Mouse (Mus musculus) liver, embryonic 11.5 days (tissue): ENCODE measurements around the gene Morc1. TPM values are rescaled to one million over a fixed set of nuclear protein-coding genes. Genes with fewer than 3 reads are reported as not detected.

ENCODE experiments used
- ATAC-seq: fragments of 200-750 bp; cut with Nextera tagmentation; replicated peaks from 2 replicates; pipeline ENCODE4 v1.8.0; 2017; ENCODE audit warnings: moderate number of reproducible peaks, mild to moderate bottlenecking, moderate TSS enrichment, moderate library complexity; ENCODE audit not compliant: low FRiP score
- DNase-seq: peaks from one replicate; pipeline ENCODE4 v3.0.0-alpha.2; 2017; ENCODE audit warnings: low spot score
- H3K27ac ChIP-seq: fragments of 300-500 bp; sonication (generic); 2 replicates; pipeline ENCODE4 v1.5.1; 2014; ENCODE audit warnings: mild to moderate bottlenecking, low read depth, low read length, control low read depth
- H3K27me3 ChIP-seq: fragments of 300-500 bp; sonication (generic); replicated peaks from 2 replicates; pipeline ENCODE4 v1.6.1; 2014; ENCODE audit warnings: low read length, mixed read lengths; ENCODE audit not compliant: control insufficient read depth, insufficient read depth
- H3K36me3 ChIP-seq: fragments of 300-500 bp; sonication (generic); 2 replicates; pipeline ENCODE4 v1.6.1; 2014; ENCODE audit warnings: mild to moderate bottlenecking, low read length, moderate library complexity, mixed read lengths; ENCODE audit not compliant: control insufficient read depth, insufficient read depth
- H3K4me1 ChIP-seq: fragments of 300-500 bp; sonication (generic); replicated peaks from 2 replicates; pipeline ENCODE4 v1.6.1; 2014; ENCODE audit warnings: low read length, mixed read lengths; ENCODE audit not compliant: control insufficient read depth, insufficient read depth
- H3K4me2 ChIP-seq: fragments of 300-500 bp; sonication (generic); 2 replicates; pipeline ENCODE4 v1.6.1; 2014; ENCODE audit warnings: mild to moderate bottlenecking, control low read depth, moderate library complexity
- H3K4me3 ChIP-seq: fragments of 300-500 bp; sonication (generic); 2 replicates; pipeline ENCODE4 v1.5.1; 2014; ENCODE audit warnings: low read depth, low read length, control low read depth
- H3K9ac ChIP-seq: fragments of 300-500 bp; sonication (generic); 2 replicates; pipeline ENCODE4 v1.6.1; 2014; ENCODE audit warnings: low read depth, low read length, control low read depth
- H3K9me3 ChIP-seq: fragments of 300-500 bp; sonication (generic); 2 replicates; pipeline ENCODE4 v1.6.1; 2016; ENCODE audit warnings: low read length, inconsistent platforms, mixed read lengths; ENCODE audit not compliant: control insufficient read depth
- WGBS: fragments of 180-500 bp; shearing (Covaris S2); extraction: QIAGEN DNeasy Blood & Tissue Kit; methylation state at CpG from one replicate; pipeline ENCODE4 v1.1.7; 2014; 5-methylcytosine and 5-hydroxymethylcytosine counted together
- polyA plus RNA-seq: library from polyadenylated mRNA; unstranded; fragments of >200 nt; fragmentation: Nextera tagmentation; extraction: Ambion mirVana; gene quantifications from 2 replicates; pipeline ENCODE4 v1.2.1, GENCODE M21; 2014

Gene Morc1
- polyA plus RNA-seq, 1 experiment from 2014 or later, result 0.25 TPM

DNA sequence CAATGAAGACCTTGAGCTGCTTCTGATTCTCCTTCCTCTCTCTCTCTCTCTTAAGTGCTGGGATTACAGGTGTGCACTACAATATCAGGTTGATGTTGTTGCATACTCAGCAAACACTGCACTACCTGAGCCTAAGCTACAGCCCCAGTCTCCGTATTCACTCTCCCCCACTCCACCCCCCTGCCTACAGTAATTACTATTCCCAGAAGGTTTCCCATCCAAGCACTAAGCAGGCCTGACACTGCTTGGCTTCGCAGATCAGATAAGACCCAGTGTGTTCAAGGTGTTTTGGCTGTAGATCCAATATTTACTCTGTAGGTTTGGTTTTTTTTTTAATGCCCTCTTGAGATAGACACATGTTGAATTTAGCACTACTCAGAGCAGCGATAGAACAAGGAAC, 20.9 kb upstream of the Morc1 start:
- DNase-seq (no peak), ATAC-seq (no peak)
- Histone ChIP-seq H3K4me3 (no peak overlapping the region), H3K27ac (no peak overlapping the region), H3K4me1 (no peaks in the 10 kb centered on the region), H3K36me3 (no peaks in the 10 kb centered on the region), H3K27me3 (no peaks in the 10 kb centered on the region), H3K9me3 (no peaks in the 10 kb centered on the region), H3K4me2 (no peak overlapping the region), H3K9ac (no peak overlapping the region)
- 58% methylated on average over 3 of the region's 3 CpGs for WGBS

GRCm38 (mm10) chr16:48412246-48412645, 18.8 kb upstream of the Morc1 start, which contains the start of gene Gm5485:
Gene Gm5485, minus strand, starts transcription at chr16:48412416.
- no peak within 1 kb of the TSS for H3K4me2 ChIP-seq
- H3K36me3 ChIP-seq, result no peaks in the 10 kb centered on the region
- H3K9me3 ChIP-seq, result no peaks in the 10 kb centered on the region
- H3K4me3 ChIP-seq, result no peak within 1 kb of the TSS
- H3K9ac ChIP-seq, result no peak within 1 kb of the TSS
- H3K27ac ChIP-seq, result no peak within 1 kb of the TSS
- DNase-seq, result no peak
- ATAC-seq, result no peak
- no peaks in the 10 kb centered on the region for H3K27me3 ChIP-seq
- WGBS, result 68% methylated on average over 1 of the region's 1 CpGs
- H3K4me1 ChIP-seq, result no peaks in the 10 kb centered on the region

- Histone ChIP-seq H3K9ac (no peak overlapping the region), H3K9me3 (no peaks in the 10 kb centered on the region), H3K27ac (no peak overlapping the region), H3K27me3 (no peaks in the 10 kb centered on the region), H3K4me3 (no peak overlapping the region), H3K4me2 (no peak overlapping the region), H3K4me1 (no peaks in the 10 kb centered on the region), H3K36me3 (no peaks in the 10 kb centered on the region)
- no peak for DNase-seq
- no peak for ATAC-seq
- 76% methylated on average over 3 of the region's 3 CpGs for WGBS
Measured at GRCm38 (mm10) chr16:48418557-48418956, 12.5 kb upstream of the Morc1 start.

DNA sequence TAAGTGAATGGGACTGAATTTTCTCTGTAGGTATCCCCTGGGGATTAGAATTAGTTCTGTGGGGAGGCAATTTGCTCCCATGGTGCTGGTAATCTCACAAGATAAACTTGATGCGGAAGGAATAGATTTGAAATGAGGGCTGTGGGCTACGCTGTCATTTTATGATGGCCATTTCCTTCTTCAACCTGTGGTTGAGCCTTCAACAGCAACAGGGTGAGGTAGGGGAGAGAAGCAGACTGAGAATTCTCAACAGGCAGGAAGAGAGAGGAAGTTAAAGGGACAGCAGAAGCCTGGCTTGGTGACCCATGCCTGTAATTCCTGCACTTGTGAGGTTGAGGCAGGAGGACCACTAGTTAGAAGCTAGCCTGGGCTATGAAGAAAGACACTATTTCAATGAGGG, 12.0 kb upstream of the Morc1 start:
- H3K9me3 ChIP-seq, result no peaks in the 10 kb centered on the region
- no peak overlapping the region for H3K4me2 ChIP-seq
- WGBS, result 48% methylated on average over 2 of the region's 2 CpGs

DNA sequence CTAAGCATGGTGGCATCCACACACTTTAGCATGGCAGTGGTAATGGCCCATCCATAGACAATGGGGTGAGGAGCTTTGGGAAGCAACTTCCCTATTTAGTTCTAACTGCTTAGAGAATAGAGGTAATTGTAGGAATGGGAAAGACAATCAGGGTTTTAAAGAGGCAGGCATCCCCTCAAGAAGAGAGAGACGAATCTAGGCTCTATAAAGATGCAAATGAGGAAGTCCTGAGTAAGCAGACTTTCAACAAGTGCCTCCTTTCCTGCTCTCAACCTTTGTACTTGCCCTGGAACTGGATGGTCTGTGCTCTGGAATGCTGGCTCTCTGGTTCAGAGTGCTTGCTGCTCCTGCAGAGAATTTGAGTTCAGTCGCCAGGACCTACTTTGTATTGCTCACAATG, 8.5 kb upstream of the Morc1 start:
- 45% methylated on average over 2 of the region's 2 CpGs for WGBS
- Histone ChIP-seq H3K9ac (no peak overlapping the region), H3K4me1 (no peaks in the 10 kb centered on the region), H3K9me3 (no peaks in the 10 kb centered on the region), H3K27ac (no peak overlapping the region), H3K4me2 (no peak overlapping the region), H3K4me3 (no peak overlapping the region), H3K36me3 (no peaks in the 10 kb centered on the region), H3K27me3 (no peaks in the 10 kb centered on the region)
- DNase-seq (no peak), ATAC-seq (no peak)

More for the DNA sequence above, 12.0 kb upstream of the Morc1 start:
- ATAC-seq (no peak), DNase-seq (no peak)
- H3K4me3 ChIP-seq, result no peak overlapping the region
- no peaks in the 10 kb centered on the region for H3K27me3 ChIP-seq
- no peak overlapping the region for H3K27ac ChIP-seq
- no peak overlapping the region for H3K9ac ChIP-seq
- no peaks in the 10 kb centered on the region for H3K36me3 ChIP-seq
- H3K4me1 ChIP-seq, result no peaks in the 10 kb centered on the region

DNA sequence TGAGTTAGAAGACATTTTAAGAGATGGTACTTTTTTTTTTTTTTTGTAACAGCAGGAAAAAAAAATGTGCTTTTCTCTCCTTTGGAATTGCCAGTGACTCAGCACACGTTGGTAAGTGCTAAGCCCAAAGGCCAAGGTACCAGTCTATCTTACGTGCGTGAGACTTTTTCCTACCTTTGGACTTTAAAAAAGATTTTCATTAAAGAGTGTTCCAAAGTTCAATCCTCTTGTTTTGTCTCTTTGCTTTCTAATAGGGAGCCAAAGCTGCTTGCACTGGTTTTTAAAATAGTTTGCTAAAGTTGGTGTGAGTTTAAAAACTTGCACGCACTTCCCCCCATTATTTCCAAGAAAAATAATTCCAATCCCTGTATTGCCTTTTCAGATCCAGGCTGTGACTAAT, 7.0 kb upstream of the Morc1 start:
- no peak overlapping the region for H3K4me3 ChIP-seq
- WGBS, result 88% methylated on average over 4 of the region's 4 CpGs

DNA sequence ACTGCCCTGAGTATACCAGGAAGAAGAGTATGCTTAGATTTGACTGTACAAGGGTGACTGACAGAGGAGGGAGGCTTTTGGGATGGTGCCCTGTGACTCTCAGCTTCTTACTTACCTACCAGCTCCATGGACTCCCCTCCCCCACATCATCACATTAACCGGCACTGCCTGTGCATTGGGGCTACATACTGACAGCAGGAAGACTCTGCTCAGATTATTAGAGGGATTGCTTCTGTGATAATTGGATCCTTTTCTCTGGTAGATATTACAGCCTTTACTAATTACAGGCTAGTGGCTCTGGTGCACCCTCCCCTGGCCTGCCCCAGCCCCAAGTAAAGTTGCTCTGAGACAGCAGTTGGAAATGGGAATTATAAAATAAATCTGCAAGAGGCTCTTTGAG, 1.6 kb upstream of the Morc1 start:
- Histone ChIP-seq H3K4me1 (no peaks in the 10 kb centered on the region), H3K9ac (no peak overlapping the region), H3K27ac (no peak overlapping the region), H3K27me3 (no peaks in the 10 kb centered on the region), H3K4me2 (no peak overlapping the region), H3K4me3 (no peak overlapping the region), H3K9me3 (no peaks in the 10 kb centered on the region), H3K36me3 (no peaks in the 10 kb centered on the region)
- WGBS, result 53% methylated on average over 1 of the region's 1 CpGs
- ATAC-seq (no peak), DNase-seq (no peak)

More for the DNA sequence above, 7.0 kb upstream of the Morc1 start:
- Histone ChIP-seq H3K36me3 (no peaks in the 10 kb centered on the region), H3K27me3 (no peaks in the 10 kb centered on the region), H3K9me3 (no peaks in the 10 kb centered on the region), H3K27ac (no peak overlapping the region), H3K9ac (no peak overlapping the region), H3K4me1 (no peaks in the 10 kb centered on the region), H3K4me2 (no peak overlapping the region)
- ATAC-seq (no peak), DNase-seq (no peak)

- DNase-seq, result no peak
- H3K4me1 ChIP-seq, result no peaks in the 10 kb centered on the region
- no peaks in the 10 kb centered on the region for H3K9me3 ChIP-seq
- no peaks in the 10 kb centered on the region for H3K36me3 ChIP-seq
- ATAC-seq, result no peak
- no peak overlapping the region for H3K4me3 ChIP-seq
- no peak overlapping the region for H3K27ac ChIP-seq
- H3K9ac ChIP-seq, result no peak overlapping the region
- H3K4me2 ChIP-seq, result no peak overlapping the region
- no peaks in the 10 kb centered on the region for H3K27me3 ChIP-seq
- 23% methylated on average over 1 of the region's 1 CpGs for WGBS
Measured at GRCm38 (mm10) chr16:48435454-48435853, 4.4 kb downstream of the Morc1 start.

GRCm38 (mm10) chr16:48437476-48437875, 6.4 kb downstream of the Morc1 start:
- H3K9ac ChIP-seq, result no peak overlapping the region
- DNase-seq (no peak), ATAC-seq (no peak)
- H3K27ac ChIP-seq, result no peak overlapping the region
- H3K4me2 ChIP-seq, result no peak overlapping the region
- no peaks in the 10 kb centered on the region for H3K36me3 ChIP-seq
- no peaks in the 10 kb centered on the region for H3K27me3 ChIP-seq
- H3K4me1 ChIP-seq, result no peaks in the 10 kb centered on the region
- no peaks in the 10 kb centered on the region for H3K9me3 ChIP-seq
- H3K4me3 ChIP-seq, result no peak overlapping the region
